Comparison of ENCODE assay signal across 9 mouse cellular contexts in the genomic region with DNA sequence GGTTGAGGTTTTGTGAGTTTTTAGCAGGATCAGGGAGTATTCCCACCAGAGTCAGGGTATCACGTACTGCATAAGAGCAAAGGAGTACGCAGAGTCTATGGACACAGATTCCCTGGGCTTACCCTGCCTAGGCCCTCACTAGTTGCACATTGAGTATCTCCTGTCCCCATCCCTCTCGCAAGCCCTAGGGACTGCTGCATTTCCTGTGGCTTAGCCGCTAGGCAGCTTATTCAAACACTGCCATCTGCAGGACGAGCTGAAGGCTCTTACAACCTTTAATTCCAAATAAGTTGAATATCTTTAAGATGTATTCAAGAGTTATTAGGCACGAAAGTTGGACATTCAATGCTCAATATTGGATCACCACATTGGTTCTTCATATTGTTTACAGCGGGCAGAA.
DNase-seq lines count a peak whose midpoint lies in the region; ATAC-seq lines count a peak whose summit lies in the region.
"Had no signal": no experiment of that assay in that cellular context is flagged by ENCODE, and none has a peak within 500 bp of the region (broad histone marks: within the 10 kb centered on the region; RNA-seq: fewer than 3 reads in every experiment).

No protein-coding gene starts in this region.

- peak; percentile 7 for DNase-seq in CD4-positive, CD25-positive, alpha-beta regulatory T cell, adult 2 months (ENCODE audit: low read depth, low spot score)
- DNase-seq in kidney, postnatal 10 days: peak; percentile 44
- DNase-seq in kidney, adult 18-20 months: no peak
- DNase-seq in MN1 (ENCODE audit: low spot score): peak; percentile 14
- DNase-seq in induced T-regulatory cell, adult 2 months (ENCODE audit: low read depth): peak; percentile 9
- no peak for DNase-seq in layer of hippocampus, postnatal 10 days (ENCODE audit: low spot score in 2 of 2)
- DNase-seq in thymus, postnatal 14 days: no peak
- DNase-seq: thymus, postnatal 25 days had no signal

- no peak for ATAC-seq in CD4-positive, CD25-positive, alpha-beta regulatory T cell, adult 4 months

Comparison
In these comparisons a context has a peak if more than half of its experiments do, and no peak if none do; other contexts are left out.
1. DNase-seq: peak in CD4-positive, CD25-positive, alpha-beta regulatory T cell, adult 2 months (single experiment), kidney, postnatal 10 days (single experiment), MN1 (single experiment) and induced T-regulatory cell, adult 2 months (single experiment); none in kidney, adult 18-20 months (single experiment), layer of hippocampus, postnatal 10 days (0 of 2) and thymus, postnatal 14 days (single experiment).